ENCODE assay signal across 9 mouse cellular contexts in genomic region chr4:54950136-54950535, GRCm38 (mm10). TPM values are rescaled to one million over a fixed set of nuclear protein-coding genes. Genes with fewer than 3 reads are reported as not detected.
A peak's percentile ranks its signal among the peaks of the same experiment; 100 is the strongest.
DNase-seq lines count a peak whose midpoint lies in the region; ATAC-seq and TF ChIP-seq lines count a peak whose summit lies in the region.
"Had no signal": no experiment of that assay in that cellular context is flagged by ENCODE, and none has a peak within 500 bp of the region (broad histone marks: within the 10 kb centered on the region; RNA-seq: fewer than 3 reads in every experiment).

No protein-coding gene starts in this region.

- TF ChIP-seq CTCF in cortical plate, adult 2 months (IDR thresholded peaks at IDR 0.05; ENCODE audit: extremely low read depth, insufficient read depth, low read length): no peak

- 29% methylated on average over 2 of the region's 2 CpGs for WGBS in heart, embryonic 16.5 days
- 37% methylated on average over 2 of the region's 2 CpGs for WGBS in hindbrain, embryonic 10.5 days
- WGBS in midbrain, embryonic 12.5 days: 21% methylated on average over 2 of the region's 2 CpGs

- no peaks in the 10 kb centered on the region for H3K27me3 ChIP-seq in heart, embryonic 16.5 days (ENCODE audit: control insufficient read depth, insufficient read depth, low read length)
- no peaks in the 10 kb centered on the region for H3K27me3 ChIP-seq in hindbrain, embryonic 10.5 days (ENCODE audit: insufficient read depth, poor library complexity, severe bottlenecking)
- no peaks in the 10 kb centered on the region for H3K27me3 ChIP-seq in midbrain, embryonic 12.5 days

- peak overlapping the region; percentile 81 for H3K9ac ChIP-seq in heart, embryonic 16.5 days (ENCODE audit: low read length)
- peak overlapping the region; percentile 98 for H3K9ac ChIP-seq in midbrain, embryonic 12.5 days (replicated peaks)

- peak overlapping the region; percentile 76; the same call in 1 of the 2 replicates for H3K4me3 ChIP-seq in heart, embryonic 16.5 days (ENCODE audit: low read length)
- peak overlapping the region; percentile 82; the same call in 1 of the 2 replicates for H3K4me3 ChIP-seq in cortical plate, adult 2 months (ENCODE audit: insufficient read depth, low read length)
- H3K4me3 ChIP-seq in hindbrain, embryonic 10.5 days: peak overlapping the region; percentile 89
- peak overlapping the region; percentile 86 for H3K4me3 ChIP-seq in midbrain, embryonic 12.5 days

- no peak for TF ChIP-seq POLR2A in cortical plate, adult 2 months (IDR thresholded peaks at IDR 0.05; ENCODE audit: extremely low read depth, insufficient read depth, low read length)

- peak overlapping the region; percentile 88 for H3K4me2 ChIP-seq in heart, embryonic 16.5 days (ENCODE audit: low read depth, low read length)
- peak overlapping the region; percentile 80 for H3K4me2 ChIP-seq in midbrain, embryonic 12.5 days (replicated peaks)

- no peak for DNase-seq in heart, postnatal 4 days
- DNase-seq in hindbrain, embryonic 10.5 days (ENCODE audit: low spot score): no peak
- DNase-seq in layer of hippocampus, adult 11-12 months (ENCODE audit: low spot score): no peak
- no peak for DNase-seq in right cerebral cortex, postnatal 36 days (ENCODE audit: low spot score in 2 of 2)
- no peak for DNase-seq in embryo, embryonic 11 days

- ATAC-seq in heart, embryonic 16.5 days (replicated peaks; ENCODE audit: extremely low read depth, insufficient read depth, low FRiP score): no peak
- no peak for ATAC-seq in midbrain, embryonic 12.5 days (ENCODE audit: low FRiP score, low read depth)

- H3K4me1 ChIP-seq in heart, embryonic 16.5 days (ENCODE audit: control insufficient read depth, insufficient read depth, low read length): peaks cover 23% of the 10 kb centered on the region
- peaks cover 7% of the 10 kb centered on the region for H3K4me1 ChIP-seq in cortical plate, adult 2 months (ENCODE audit: control insufficient read depth, insufficient read depth, low read length)
- peaks cover 25% of the 10 kb centered on the region for H3K4me1 ChIP-seq in hindbrain, embryonic 10.5 days (replicated peaks)
- peaks cover 38% of the 10 kb centered on the region for H3K4me1 ChIP-seq in midbrain, embryonic 12.5 days

- no peaks in the 10 kb centered on the region for H3K36me3 ChIP-seq in heart, embryonic 16.5 days (ENCODE audit: control insufficient read depth, insufficient read depth)
- H3K36me3 ChIP-seq in hindbrain, embryonic 10.5 days: peaks cover 24% of the 10 kb centered on the region
- H3K36me3 ChIP-seq in midbrain, embryonic 12.5 days: peaks cover 5% of the 10 kb centered on the region

- H3K9me3 ChIP-seq in heart, embryonic 16.5 days (replicated peaks; ENCODE audit: control insufficient read depth, low read length): no peaks in the 10 kb centered on the region
- no peaks in the 10 kb centered on the region for H3K9me3 ChIP-seq in hindbrain, embryonic 10.5 days
- H3K9me3 ChIP-seq in midbrain, embryonic 12.5 days: no peaks in the 10 kb centered on the region

- peak overlapping the region; percentile 93 for H3K27ac ChIP-seq in heart, embryonic 16.5 days (ENCODE audit: low read length)
- no peak overlapping the region for H3K27ac ChIP-seq in cortical plate, adult 2 months (ENCODE audit: insufficient read depth, low read length)
- H3K27ac ChIP-seq in hindbrain, embryonic 10.5 days: peak overlapping the region; percentile 99
- H3K27ac ChIP-seq in midbrain, embryonic 12.5 days (replicated peaks): peak overlapping the region; percentile 98
- H3K27ac ChIP-seq: macrophage had no signal

RNA-seq across cellular contexts. Expression of gene Zfp462, which starts 5.3 kb away (rescaled TPM):
- 1.3 and 2.1 TPM in 2 replicates for polyA plus RNA-seq in heart, embryonic 16.5 days (2015; fragmentation: Nextera tagmentation; extraction: Ambion mirVana)
- total RNA-seq in heart, postnatal 4 days (2021): 10 to 100 TPM; 21.0 to 25.6 TPM
- 16.0 and 16.6 TPM in 2 replicates for polyA plus RNA-seq in cortical plate, adult 2 months (2012; rRNA removed)
- 12.8 and 14.2 TPM in 2 replicates for polyA plus RNA-seq in hindbrain, embryonic 10.5 days (2016; fragmentation: Nextera tagmentation; extraction: Ambion mirVana)
- polyA plus RNA-seq in midbrain, embryonic 12.5 days (2016; fragmentation: Nextera tagmentation; extraction: Ambion mirVana): 20.2 and 23.6 TPM in 2 replicates
